Mouse (Mus musculus): ENCODE results near the gene Ugt1a2.
A peak's percentile ranks its signal among the peaks of the same experiment; 100 is the strongest.
"Not testable (repeated sequence)": the region's sequence is repeated elsewhere in the genome, so short reads cannot be mapped to it uniquely, and the experiment has no call there.

Ugt1a2 gene

GRCm38 (mm10) chr1:88200456-88200855, at the start of gene Ugt1a2:
Gene Ugt1a2, plus strand, starts transcription at chr1:88200601.
- DNase-seq = no peak

- no peak for DNase-seq
These were observed 42.0 kb upstream of the Ugt1a2 start for GRCm38 (mm10) chr1:88158430-88158829.

GRCm38 (mm10) chr1:88165711-88166110, 34.7 kb upstream of the Ugt1a2 start, which contains the start of gene Ugt1a5:
Gene Ugt1a5, plus strand, starts transcription at chr1:88166012.
- DNase-seq = no peak

GRCm38 (mm10) chr1:88172190-88172589, 28.2 kb upstream of the Ugt1a2 start:
- DNase-seq = not testable (repeated sequence)

GRCm38 (mm10) chr1:88179657-88180056, 20.7 kb upstream of the Ugt1a2 start:
- DNase-seq = no peak

- DNase-seq = no peak
These were observed 14.0 kb upstream of the Ugt1a2 start for GRCm38 (mm10) chr1:88186325-88186935.

- DNase-seq = no peak
These were observed 8.3 kb upstream of the Ugt1a2 start for GRCm38 (mm10) chr1:88192136-88192535.

- no peak for DNase-seq
These were observed 4.7 kb upstream of the Ugt1a2 start for GRCm38 (mm10) chr1:88195687-88196086.

GRCm38 (mm10) chr1:88197443-88197842, 3.0 kb upstream of the Ugt1a2 start:
- DNase-seq = no peak

GRCm38 (mm10) chr1:88199996-88200395, 405 bp upstream of the Ugt1a2 start:
- DNase-seq = peak; percentile 38

- DNase-seq = peak; percentile 85
These were observed 5.0 kb downstream of the Ugt1a2 start, which contains the start of gene Dnajb3 for GRCm38 (mm10) chr1:88205294-88205922. Gene Dnajb3, minus strand, starts transcription at chr1:88205782.

GRCm38 (mm10) chr1:88206843-88207479, 6.6 kb downstream of the Ugt1a2 start:
- no peak for DNase-seq

- DNase-seq = no peak
These were observed 11.4 kb downstream of the Ugt1a2 start, which contains the start of gene Ugt1a1 for GRCm38 (mm10) chr1:88211812-88212211. Gene Ugt1a1, plus strand, starts transcription at chr1:88211959.

- no peak for DNase-seq
These were observed 12.1 kb downstream of the Ugt1a2 start for GRCm38 (mm10) chr1:88212341-88213045.

- DNase-seq = no peak
These were observed 12.7 kb downstream of the Ugt1a2 start for GRCm38 (mm10) chr1:88213061-88213460.

GRCm38 (mm10) chr1:88213766-88214461, 13.5 kb downstream of the Ugt1a2 start:
- DNase-seq = no peak

- no peak for DNase-seq
These were observed 14.1 kb downstream of the Ugt1a2 start for GRCm38 (mm10) chr1:88214462-88214952.

- no peak for DNase-seq
These were observed 15.3 kb downstream of the Ugt1a2 start for GRCm38 (mm10) chr1:88215466-88216380.

- no peak for DNase-seq
These were observed 16.1 kb downstream of the Ugt1a2 start for GRCm38 (mm10) chr1:88216551-88216950.

GRCm38 (mm10) chr1:88217144-88217543, 16.7 kb downstream of the Ugt1a2 start:
- DNase-seq = no peak

- no peak for DNase-seq
These were observed 17.2 kb downstream of the Ugt1a2 start for GRCm38 (mm10) chr1:88217576-88217975.
